Mouse (Mus musculus) mesoderm, embryonic 11.5 days (tissue): ENCODE data around the gene Cnn1.
A peak's percentile ranks its signal among the peaks of the same experiment; 100 is the strongest.

Experiments used
- DNase-seq: peaks from one replicate; pipeline ENCODE4 v3.0.0-alpha.2; 2012; ENCODE audit warnings: low read depth, low spot score

Gene Cnn1

DNA sequence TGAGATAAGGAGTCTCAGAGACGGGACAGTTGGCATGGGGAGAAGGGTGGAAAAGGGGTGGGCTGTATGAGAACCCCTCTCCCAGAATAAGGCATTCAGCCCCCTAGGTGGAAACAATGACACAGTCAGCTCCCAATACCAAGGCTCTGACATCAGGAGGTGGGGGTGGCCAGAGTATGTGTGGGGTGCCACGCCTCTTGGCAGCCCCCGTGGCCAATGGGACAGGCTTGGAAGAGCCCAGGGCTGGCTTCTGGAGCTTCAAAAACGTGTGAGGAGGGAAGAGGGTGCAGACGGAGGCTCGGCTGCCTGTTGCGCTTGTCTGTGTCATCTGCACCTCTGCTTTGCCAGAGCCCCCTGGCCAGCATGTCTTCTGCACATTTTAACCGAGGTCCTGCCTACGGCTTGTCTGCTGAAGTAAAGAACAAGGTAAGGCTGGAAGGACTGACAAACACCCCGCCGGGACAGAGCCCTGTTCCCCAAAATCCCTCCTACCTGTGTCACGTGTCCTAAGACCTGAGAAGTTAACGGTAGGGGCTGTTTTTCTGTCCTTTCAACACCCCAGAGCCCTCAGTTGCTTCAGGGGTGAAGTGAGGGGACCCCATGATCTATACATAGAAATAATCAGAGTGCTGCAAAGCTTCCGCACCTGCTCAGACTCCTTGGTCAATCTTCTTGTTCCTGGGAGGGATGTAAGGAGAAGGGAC, at the start of gene Cnn1:
TSS of gene Cnn1 (plus strand) at position 224 of the 704 bp plus-strand sequence.
- no peak for DNase-seq

DNA sequence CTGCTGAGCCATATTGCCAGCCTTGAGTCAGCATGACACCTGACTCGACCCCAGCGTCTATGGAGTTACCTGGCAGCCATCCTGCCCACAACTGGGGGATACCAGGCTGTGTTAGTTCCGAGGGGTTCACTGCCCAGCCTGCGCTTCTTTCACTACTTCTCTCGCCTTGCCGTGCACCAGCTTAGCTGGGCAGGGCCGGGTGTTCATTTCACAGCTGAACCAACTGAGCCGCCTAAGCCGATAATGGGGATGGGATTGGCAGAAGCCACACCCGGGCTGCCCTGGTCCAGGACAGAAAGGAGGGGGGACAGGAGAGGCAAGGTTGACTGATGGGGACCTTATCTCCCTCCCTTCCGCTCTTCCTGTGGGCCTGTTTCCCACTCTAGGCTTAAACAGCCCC, 49.7 kb upstream of the Cnn1 start:
- DNase-seq: no peak

DNA sequence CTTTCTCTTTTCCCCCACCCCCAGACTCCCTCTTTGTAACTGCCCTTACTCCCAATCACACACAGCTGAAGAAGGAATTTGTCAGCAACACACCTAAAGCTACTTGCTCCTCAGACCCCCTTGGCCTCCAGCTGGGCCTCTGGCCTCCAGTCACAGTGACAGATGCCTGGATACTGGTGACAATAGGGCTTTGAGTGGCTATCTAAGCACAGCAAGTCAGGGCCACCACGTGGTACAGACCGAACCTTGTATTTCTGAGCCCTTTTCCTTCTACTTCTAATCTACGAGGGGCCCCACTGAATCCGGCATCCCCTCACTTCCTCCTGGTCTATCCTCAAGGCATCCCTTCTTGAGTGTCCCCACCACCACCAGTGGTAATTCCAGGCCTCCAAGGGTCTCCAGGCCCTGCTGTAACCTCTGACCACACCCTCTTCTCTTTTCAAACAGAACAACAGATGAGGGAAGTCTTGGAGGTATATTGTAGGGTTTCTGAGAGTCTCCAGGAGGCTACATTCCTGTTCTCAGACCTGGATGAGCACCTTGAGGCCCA, 49.2 kb upstream of the Cnn1 start:
- DNase-seq: no peak

DNA sequence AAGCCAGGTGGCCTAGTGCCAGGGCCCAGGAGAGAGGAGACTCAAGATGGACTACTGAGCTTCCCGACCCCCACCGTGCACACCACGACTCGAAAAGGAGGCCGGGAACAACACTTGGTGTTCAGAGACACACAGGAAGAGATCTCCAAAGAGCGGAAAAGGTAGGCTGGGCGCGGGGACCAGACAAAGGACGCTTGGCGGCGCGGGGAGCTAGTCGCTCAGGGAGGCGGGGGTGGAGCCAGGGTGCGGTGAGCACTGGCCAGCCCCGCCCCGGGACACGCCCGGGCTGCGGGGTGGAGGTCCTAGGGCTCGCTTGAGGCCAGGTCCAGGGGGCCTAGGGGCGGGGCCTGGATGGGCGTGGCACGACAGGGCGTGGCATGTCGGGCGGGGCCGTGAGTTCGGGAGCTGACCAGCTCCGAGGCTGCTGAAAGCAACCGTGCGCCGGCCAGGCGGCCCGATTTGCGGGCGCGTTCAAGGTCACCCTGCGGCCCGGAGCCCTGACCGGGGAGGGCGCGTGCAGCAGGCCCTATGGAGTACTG, 48.6 kb upstream of the Cnn1 start:
- DNase-seq: peak; percentile 85

DNA sequence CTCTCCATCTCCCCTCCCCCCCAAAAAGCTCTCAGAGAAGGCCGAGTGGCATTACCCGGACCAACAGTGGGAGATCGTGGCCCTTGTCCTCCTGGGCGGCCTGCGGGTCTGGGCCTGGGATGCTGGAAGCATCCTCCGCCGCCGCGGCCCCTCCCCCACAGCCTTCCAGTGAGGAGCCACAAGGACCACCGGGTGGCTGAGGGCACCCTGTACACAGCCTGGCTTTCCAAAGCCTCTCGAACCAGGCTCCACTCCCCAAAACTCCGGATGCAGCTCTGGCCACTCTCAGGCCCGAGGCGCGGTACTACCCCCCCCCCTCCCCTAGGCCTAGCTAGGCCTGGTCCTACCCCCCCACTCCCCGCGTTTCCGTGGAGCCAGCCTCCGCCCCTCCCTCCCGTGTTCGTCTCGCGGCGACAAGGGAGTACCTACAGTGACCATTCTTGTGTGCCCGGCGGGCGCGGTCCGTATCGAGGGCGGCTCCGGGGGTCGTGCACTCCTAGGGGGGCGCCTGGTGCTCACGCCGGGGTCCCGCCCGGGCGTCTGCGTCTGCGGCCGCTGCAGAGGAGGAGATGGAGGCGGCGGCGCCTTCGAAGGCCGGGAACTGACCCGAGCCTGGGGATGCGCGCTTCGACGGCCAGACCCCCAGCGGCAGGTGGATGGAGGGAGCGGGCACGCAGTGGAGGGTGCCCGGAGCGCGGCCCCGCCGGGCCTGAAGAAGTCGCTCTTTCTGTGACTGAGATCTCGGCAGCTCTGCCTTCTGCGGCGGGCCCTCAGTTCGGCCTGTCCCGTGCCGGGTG, 47.7 kb upstream of the Cnn1 start:
- DNase-seq: no peak

DNA sequence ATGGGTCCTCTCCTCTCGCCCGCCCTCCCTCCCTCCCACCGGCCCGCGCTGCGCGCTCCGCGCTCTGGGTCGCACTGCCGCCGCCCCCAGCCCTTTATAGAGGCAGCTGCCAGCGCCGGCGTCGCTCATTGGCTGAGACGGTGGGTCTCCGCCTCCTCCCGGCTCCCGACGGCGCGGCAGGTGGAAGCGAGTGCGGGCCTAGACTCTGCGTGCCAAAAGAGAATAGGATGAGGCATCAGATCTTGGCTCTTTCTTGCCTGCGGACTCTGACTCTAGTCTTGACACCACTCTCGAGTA, 47.1 kb upstream of the Cnn1 start, which contains the start of gene Elavl3:
TSS of gene Elavl3 (minus strand) at position 66 of the 297 bp plus-strand sequence.
- peak; percentile 77 for DNase-seq

DNA sequence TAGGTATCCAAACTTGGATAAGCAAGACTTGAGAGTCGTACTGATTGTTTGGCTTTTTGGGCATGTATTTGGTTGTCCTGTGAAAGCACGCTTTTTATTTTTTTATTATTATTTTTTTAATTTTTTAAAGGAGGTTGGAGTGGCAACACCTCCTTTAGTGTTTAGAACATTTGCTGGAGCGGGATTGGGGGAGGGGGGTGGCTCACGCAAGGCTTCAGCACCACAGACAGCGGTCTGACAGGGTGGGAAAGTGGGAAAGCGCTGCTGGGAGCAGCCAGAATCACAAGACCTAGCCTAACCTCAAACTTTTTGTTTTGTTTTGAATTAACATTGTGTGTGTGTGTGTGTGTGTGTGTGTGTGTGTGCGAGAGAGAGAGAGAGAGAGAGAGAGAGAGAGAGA, 45.4 kb upstream of the Cnn1 start:
- no peak for DNase-seq

DNA sequence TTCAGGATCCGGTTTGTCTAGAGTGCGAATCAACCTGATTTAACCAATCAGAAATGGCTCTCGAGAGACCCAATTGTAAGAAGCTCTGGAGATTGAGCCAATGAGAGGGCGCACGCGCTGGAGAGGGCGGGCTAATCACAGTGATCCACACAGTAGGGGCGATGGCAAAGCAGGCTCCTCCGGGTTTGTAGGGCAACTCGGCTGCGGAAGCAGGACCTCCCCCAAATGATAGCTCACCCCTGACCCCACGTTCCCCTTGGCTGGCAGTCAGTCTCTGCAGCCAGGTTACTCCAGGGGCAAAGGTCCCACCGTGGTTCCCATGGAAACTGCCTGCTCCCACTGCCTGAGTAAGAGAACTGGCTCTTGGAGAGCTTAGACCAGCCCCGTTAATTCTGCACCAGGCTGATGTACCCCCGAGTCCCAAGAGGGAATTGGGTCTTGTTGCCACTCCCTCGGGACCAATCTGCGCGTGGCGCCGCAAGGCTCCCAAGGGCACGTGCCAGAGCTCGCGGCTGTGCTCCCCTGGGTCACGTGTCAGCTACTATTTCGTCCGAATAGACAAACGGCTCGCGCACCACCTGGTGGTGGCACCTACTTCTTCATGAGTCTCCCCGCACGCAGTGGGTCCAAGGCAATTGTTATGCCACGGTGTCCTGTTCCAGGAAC, 44.5 kb upstream of the Cnn1 start:
- DNase-seq: peak; percentile 83

DNA sequence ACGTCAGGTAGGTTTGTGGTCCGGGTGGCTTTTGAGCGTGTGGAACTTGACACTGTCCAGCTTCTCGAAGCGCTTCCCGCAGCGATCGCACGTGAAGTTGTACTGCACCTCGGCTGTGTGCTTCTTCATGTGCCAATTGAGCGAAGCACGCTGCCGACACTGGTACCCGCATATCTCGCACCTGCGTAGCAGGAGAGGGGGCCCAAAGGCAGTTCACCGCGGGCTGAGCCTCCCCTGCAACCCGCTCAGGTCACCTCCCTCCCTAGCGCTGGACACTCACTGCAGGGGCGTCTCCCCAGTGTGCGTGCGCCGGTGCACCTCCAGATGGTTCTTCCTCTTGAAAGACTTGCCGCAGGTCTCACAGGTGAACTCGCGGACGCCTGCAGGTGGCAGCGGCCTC, 43.3 kb upstream of the Cnn1 start:
- no peak for DNase-seq

DNA sequence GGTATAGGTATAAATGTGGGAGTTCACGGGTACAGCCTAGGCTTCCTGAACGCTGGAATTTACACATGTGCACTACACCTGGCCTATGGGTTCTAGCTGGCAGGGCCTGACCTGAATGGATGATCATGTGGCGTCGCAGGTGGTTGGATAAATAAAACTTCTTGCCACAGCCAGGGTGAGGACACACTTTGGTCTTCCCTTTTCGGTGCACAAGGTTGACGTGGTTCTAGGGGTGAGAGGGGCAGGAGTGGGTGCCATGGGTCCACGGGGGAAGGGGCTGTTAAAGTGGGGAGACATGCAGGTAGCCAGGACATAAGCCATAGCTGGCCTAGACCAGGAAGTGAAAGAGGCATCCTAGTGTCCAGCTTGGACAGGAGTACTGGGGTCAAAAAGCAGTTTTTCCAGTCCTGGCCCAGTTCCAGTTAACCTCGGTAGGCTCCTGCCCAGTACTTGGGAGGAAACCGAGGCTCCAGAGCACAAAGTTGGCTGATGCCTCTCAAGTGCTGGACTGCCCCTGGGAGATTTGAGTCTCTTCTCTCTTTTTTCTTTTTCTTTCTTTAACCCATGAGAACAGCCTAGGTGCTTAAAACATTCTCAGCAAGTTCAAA, 42.6 kb upstream of the Cnn1 start:
- no peak for DNase-seq

DNA sequence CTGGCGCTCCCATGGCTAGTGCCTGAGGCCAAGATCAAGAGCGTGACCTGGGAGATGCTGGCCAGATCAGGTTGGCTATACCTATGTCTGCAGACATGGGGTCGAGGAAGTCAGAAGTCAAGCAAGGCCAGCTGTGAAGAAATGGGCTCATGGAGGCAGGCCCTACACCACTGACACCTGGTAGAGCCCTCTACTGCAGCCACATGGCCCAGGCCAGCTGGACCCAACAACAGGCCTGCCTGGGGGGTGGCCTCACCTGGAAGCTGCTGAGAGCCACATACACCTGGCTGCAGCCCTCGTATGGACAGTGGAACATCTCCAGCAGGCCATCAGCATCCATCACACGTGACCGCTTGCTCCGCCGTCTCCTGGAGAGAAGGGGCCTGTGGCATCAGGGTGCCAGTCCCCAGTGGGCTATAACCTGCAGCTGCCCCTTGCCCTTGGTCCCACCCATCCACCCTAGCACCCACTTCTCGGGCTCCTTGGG, 41.9 kb upstream of the Cnn1 start:
- DNase-seq: no peak

DNA sequence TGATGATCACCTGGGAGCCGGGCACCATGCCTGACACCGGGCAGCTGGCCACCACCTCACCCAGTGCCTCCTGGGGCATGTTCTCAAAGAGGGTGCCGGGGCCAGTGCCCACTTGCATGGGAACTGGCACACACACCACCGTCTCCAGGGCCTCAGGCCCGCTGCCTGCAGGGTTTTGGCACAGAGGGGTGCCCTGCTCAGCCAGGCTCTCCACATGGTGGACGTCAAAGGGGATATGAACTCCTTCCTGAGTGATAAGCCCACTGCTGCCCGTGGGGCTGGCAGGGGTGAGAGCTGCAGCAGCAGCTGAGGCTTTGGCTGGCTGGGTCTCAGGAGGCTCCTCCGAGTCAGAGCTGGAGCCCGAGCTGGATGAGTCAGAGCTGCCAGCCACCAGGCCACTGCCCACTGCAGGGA, 41.0 kb upstream of the Cnn1 start:
- DNase-seq: no peak

DNA sequence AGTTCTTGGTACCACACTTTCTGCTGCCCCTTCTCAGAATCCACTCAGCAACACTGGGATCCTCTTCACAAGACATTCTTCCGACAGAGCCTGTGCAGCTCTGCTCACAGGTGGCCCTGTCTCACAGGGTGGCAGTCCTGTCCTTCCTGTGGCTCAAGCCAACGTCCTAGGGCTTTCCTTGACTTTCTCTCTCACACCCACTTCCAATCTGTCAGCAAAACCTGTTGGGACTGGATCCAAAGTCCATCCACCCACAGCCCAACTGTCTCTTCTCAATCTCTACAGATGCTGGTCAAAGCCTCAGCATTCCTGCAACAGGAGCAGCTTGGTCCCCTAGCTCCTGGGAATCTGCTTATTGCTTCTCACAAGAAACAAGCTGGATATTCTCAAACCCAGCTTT, 37.7 kb upstream of the Cnn1 start:
- DNase-seq: no peak

DNA sequence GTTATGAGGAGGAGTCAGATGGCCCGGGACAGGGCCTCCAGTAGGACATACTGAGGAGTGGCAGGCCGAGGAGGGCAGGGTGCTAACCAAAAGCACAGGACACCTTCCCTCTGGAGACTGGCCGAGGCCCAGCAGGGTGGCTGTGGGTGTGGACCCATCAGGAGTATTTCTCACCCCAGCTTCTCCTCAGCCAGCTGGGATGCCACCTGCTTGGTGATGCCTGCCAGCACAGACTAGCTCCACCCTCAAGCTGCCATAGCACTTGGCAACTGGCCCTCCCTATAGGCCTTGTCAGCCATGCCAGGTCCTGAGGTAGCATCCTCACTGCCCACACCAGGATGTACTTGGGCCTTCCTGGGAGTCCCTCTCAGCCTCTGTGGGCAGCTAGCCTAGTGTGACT, 34.7 kb upstream of the Cnn1 start:
- DNase-seq: no peak

DNA sequence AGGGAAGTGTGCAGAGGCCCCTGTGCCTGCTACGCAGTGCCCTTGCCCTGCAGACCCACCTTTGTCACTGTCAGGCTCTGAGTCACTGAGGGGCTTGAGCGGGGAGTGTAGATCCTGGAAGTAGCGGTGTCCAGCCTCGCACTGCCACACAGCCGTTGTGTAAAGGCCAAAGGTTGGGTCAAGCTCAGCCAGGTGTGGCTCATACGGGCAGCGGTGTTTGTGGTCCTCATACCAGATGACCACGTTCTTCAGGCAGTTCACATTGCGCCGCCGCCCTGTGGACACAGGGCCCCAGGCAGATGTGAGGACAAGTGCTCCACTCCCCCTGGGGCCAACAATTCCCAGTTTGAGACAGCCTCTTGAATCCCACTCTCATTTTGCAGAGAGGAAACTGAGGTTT, 33.4 kb upstream of the Cnn1 start:
- DNase-seq: no peak

DNA sequence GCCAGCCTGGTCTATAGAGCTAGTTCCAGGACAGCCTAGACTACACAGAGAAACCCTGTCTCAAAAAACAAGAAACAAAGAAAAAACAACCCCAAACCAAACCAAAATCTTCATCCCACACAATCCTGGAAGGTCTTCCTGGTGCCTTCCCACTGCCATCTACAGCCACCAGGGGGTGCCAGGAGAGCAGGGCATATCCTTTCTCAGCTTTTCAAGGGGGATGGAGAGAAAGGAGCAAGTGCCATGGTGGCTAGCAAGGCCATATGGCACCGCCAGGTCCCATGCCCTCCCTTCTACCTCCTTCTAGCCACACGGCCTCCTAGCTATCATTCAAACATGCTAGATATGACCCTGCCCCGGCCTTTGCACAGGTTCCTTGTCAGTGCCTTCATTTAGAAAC, 32.6 kb upstream of the Cnn1 start:
- DNase-seq: peak; percentile 57

DNA sequence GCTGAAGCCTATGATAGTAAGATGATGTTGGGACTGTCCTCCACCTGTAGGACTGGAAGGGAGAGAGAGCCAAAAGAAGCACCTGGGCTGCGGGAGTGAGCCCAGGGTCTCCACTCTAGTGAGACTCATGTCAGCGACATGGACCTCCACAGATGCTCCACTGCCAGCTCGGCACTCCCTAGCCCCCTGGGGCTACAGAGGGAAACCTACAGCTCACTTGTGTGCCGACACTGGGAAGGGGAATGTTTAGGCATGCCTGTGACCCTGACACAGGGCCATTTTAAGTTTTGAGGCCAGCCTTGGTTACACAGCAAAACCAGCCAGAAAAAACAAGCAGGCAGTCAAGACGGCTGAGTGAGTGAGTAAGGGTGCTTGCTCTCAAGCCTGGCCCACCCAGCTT, 31.8 kb upstream of the Cnn1 start:
- DNase-seq: no peak

DNA sequence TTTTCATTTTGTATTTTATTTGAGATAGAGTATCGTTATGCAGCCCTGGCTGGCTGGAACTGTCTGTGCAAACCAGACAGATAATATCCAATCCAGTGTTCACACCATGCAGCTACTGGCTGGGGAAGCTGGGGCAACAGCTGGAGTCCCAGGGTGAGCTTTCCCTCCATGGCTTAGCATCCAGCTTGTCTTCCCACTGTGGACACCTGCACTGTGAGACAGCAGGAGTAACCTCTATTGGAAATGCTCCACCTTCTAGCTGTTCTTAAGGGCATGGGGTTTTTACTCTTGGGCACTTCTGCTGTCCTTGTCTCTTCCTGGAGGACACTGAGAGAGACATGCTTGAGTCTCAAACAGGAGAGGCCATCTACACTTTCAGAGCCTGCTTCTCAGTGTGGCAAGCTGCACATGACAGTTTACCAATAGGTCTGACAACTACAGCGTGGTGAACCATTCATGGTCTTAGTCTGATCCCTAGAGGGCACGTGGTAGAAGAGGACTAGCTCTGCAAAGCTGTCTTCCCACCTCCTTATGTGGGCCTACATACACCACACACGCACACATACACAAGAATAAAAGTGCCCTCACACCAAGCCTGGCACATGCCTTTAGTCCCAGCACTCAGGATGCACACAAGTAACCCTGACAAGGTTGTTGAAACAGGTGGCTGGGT, 29.0 kb upstream of the Cnn1 start:
- DNase-seq: no peak

DNA sequence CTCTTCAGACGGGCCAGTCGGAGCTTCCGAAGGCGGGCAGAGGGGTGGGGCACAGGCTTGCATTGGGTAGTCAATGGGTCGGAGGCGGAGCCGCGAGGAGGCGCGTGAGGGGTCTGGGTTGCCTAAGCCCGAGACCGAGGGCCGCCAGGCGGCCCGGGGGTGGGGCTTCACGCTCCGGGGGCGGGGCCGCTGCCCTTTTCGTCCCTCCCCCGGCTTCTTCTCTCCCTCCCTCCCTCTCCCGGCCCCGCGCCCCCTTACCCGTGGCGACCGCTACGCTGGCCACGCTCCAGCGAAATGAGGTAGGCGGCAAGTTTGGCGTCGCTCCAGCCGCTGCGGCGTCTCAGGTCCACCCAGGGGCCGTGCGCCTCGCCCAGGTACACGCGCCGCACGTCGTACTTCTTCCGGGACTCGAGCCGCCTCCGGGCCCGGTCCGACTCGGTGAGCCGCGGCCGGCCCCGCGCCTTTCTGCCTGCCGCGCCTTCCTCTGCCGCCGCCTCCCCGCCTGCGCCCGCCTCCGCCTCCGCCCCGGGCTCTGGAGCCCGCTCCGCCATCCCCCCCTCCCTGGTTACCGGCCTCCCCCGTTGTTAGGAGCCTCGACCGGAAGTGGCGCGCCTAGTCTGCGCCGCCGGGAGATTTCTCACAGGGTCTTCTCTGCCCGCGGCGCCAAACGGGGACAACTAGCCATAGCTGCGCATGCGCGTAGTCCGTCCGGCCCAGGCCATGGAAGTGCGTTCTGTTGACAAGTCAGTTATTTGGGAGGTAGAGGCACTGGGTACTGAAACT, 28.0 kb upstream of the Cnn1 start, which contains the start of the genes Gm49318 and Zfp653:
TSS of gene Gm49318 (minus strand) at position 469 of the 783 bp plus-strand sequence.
TSS of gene Zfp653 (minus strand) at position 586 of the 783 bp plus-strand sequence.
- DNase-seq: peak; percentile 97

DNA sequence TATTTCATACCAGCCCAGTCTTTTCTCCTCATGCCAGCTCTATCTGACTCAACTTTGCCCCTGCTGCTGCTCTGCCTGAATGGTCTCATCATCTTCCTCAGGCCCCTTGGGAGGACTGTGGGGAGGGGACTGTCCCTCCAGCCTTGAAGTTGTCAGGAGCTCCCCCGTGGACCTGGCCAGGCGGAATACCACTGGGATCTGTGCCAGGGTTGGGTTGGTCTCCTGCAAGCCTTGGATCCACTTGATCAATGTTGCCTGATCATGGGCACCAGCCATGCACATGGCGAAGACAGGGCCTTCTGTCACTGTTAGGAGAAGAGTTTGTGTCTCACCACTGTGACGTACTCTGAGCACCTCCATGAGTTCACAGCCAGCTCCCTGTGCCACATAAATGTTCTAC, 26.7 kb upstream of the Cnn1 start:
- no peak for DNase-seq
